Comparison of ENCODE assay signal across 8 mouse cellular contexts in genomic region chr4:43578376-43579204, GRCm38 (mm10). TPM values are rescaled to one million over a fixed set of nuclear protein-coding genes. Genes with fewer than 3 reads are reported as not detected.
DNase-seq lines count a peak whose midpoint lies in the region; ATAC-seq and TF ChIP-seq lines count a peak whose summit lies in the region.

Gene Rgp1 (plus strand): TSS chr4:43578715.
Gene Gba2 (minus strand): TSS chr4:43578873.

- peak within 1 kb of the TSS; percentile 99 for H3K4me2 ChIP-seq in heart, embryonic 12.5 days
- peak within 1 kb of the TSS; percentile 85 for H3K4me2 ChIP-seq in kidney, postnatal 0 days (ENCODE audit: low read length)

- peak; percentile 89 for TF ChIP-seq POLR2A in liver, adult 2 months (IDR thresholded peaks at IDR 0.05; ENCODE audit: extremely low read depth, insufficient read depth, low read length)

- peaks cover 77% of the 10 kb centered on the region for H3K4me1 ChIP-seq in erythroblast, embryonic 14.5 days (ENCODE audit: control insufficient read depth)
- peaks cover 39% of the 10 kb centered on the region for H3K4me1 ChIP-seq in heart, embryonic 12.5 days (replicated peaks)
- H3K4me1 ChIP-seq in kidney, postnatal 0 days (replicated peaks; ENCODE audit: insufficient read depth, low read length), result peaks cover 20% of the 10 kb centered on the region; the same call in 1 of the 2 replicates
- peaks cover 20% of the 10 kb centered on the region for H3K4me1 ChIP-seq in liver, adult 2 months (ENCODE audit: control insufficient read depth, insufficient read depth, low read length)

- H3K36me3 ChIP-seq in erythroblast, embryonic 14.5 days (ENCODE audit: control insufficient read depth), result peaks cover 67% of the 10 kb centered on the region
- H3K36me3 ChIP-seq in heart, embryonic 12.5 days, result peaks cover 51% of the 10 kb centered on the region
- H3K36me3 ChIP-seq in kidney, postnatal 0 days (ENCODE audit: insufficient read depth, low read length), result peaks cover 28% of the 10 kb centered on the region
- H3K36me3 ChIP-seq in liver, adult 2 months (ENCODE audit: control insufficient read depth, insufficient read depth, low read length), result peaks cover 13% of the 10 kb centered on the region; the same call in 1 of the 2 replicates

- no peaks in the 10 kb centered on the region for H3K9me3 ChIP-seq in erythroblast, embryonic 14.5 days (ENCODE audit: control insufficient read depth, low read length)
- no peaks in the 10 kb centered on the region for H3K9me3 ChIP-seq in heart, embryonic 12.5 days (replicated peaks)
- H3K9me3 ChIP-seq in kidney, postnatal 0 days (replicated peaks; ENCODE audit: low read length), result no peaks in the 10 kb centered on the region

- no peaks in the 10 kb centered on the region for H3K27me3 ChIP-seq in erythroblast, embryonic 14.5 days (ENCODE audit: control insufficient read depth)
- no peaks in the 10 kb centered on the region for H3K27me3 ChIP-seq in heart, embryonic 12.5 days (replicated peaks)
- no peaks in the 10 kb centered on the region for H3K27me3 ChIP-seq in kidney, postnatal 0 days (ENCODE audit: insufficient read depth, low read length)
- H3K27me3 ChIP-seq in liver, adult 2 months (ENCODE audit: control insufficient read depth, insufficient read depth, low read length), result no peaks in the 10 kb centered on the region

- H3K9ac ChIP-seq in heart, embryonic 12.5 days, result peak within 1 kb of the TSS; percentile 92
- peak within 1 kb of the TSS; percentile 78 for H3K9ac ChIP-seq in kidney, postnatal 0 days (ENCODE audit: low read depth, low read length)
- H3K9ac ChIP-seq in liver, adult 2 months (ENCODE audit: low read depth, low read length), result peak within 1 kb of the TSS; percentile 87

- H3K79me2 ChIP-seq in liver, adult 2 months (ENCODE audit: control insufficient read depth, insufficient read depth, low read length), result peaks cover 10% of the 10 kb centered on the region; the same call in 1 of the 2 replicates

- DNase-seq in CD4-positive, CD25-positive, alpha-beta regulatory T cell, adult 2 months (ENCODE audit: low read depth, low spot score), result peak; percentile 86
- peak; percentile 50 for DNase-seq in brain, embryonic 18.5 days (ENCODE audit: low read depth, low spot score)
- peak; percentile 92 for DNase-seq in kidney, postnatal 0 days (ENCODE audit: low spot score)
- peak; percentile 82 for DNase-seq in liver, adult 2 months (ENCODE audit: extremely low read depth, low read depth, low spot score)
- peak; percentile 89 to 90 for DNase-seq in spleen, postnatal 36 days (ENCODE audit: low spot score in 2 of 2)

- TF ChIP-seq CTCF in kidney, postnatal 0 days (IDR thresholded peaks at IDR 0.05; ENCODE audit: low read depth), result no peak
- no peak for TF ChIP-seq CTCF in liver, adult 2 months (IDR thresholded peaks at IDR 0.05; ENCODE audit: low read depth, low read length)

- WGBS in heart, embryonic 12.5 days, result under 1% methylated on average over 75 of the region's 76 CpGs
- under 1% methylated on average over 76 of the region's 76 CpGs for WGBS in kidney, postnatal 0 days
- WGBS in liver, adult 2 months, result under 1% methylated on average over 76 of the region's 76 CpGs

- peak within 1 kb of the TSS; percentile 98 for H3K4me3 ChIP-seq in erythroblast, embryonic 14.5 days (replicated peaks)
- H3K4me3 ChIP-seq in heart, embryonic 12.5 days, result peak within 1 kb of the TSS; percentile 95
- peak within 1 kb of the TSS; percentile 72 for H3K4me3 ChIP-seq in kidney, postnatal 0 days (replicated peaks; ENCODE audit: low read depth, low read length)
- H3K4me3 ChIP-seq in liver, adult 2 months (ENCODE audit: insufficient read depth, low read depth, low read length), result peak within 1 kb of the TSS; percentile 84

- peak within 1 kb of the TSS; percentile 91 for H3K27ac ChIP-seq in heart, embryonic 12.5 days (ENCODE audit: poor library complexity, severe bottlenecking)
- peak within 1 kb of the TSS; percentile 82 for H3K27ac ChIP-seq in kidney, postnatal 0 days
- peak within 1 kb of the TSS; percentile 83 for H3K27ac ChIP-seq in liver, adult 2 months (replicated peaks; ENCODE audit: insufficient read depth, low read depth, low read length)

- peak; percentile 97 for ATAC-seq in heart, embryonic 12.5 days (ENCODE audit: insufficient number of reproducible peaks, low FRiP score)
- peak; percentile 93 for ATAC-seq in kidney, postnatal 0 days (replicated peaks; ENCODE audit: low FRiP score, low read depth)
- ATAC-seq in monocyte, adult 5-6 weeks (replicated peaks; ENCODE audit: insufficient number of reproducible peaks, low FRiP score, low TSS enrichment, poor library complexity, severe bottlenecking), result peak; percentile 88

RNA-seq across cellular contexts. Expression of gene Rgp1, which starts in this region (rescaled TPM):
- 3.5 and 7.2 TPM in 2 replicates for polyA plus RNA-seq in erythroblast, embryonic 14.5 days (2012)
- polyA plus RNA-seq in heart, embryonic 12.5 days (2016; fragmentation: Nextera tagmentation; extraction: Ambion mirVana), result 20.4 and 26.4 TPM in 2 replicates
- polyA plus RNA-seq in kidney, postnatal 0 days (2015; fragmentation: Nextera tagmentation; extraction: Ambion mirVana), result 15.9 and 17.8 TPM in 2 replicates
- 15.9 and 18.7 TPM in 2 replicates for total RNA-seq in liver, adult 2 months (2014; rRNA removed)
- polyA plus RNA-seq in liver, adult 2 months (2012; rRNA removed), result 33.2 and 44.5 TPM in 2 replicates
- total RNA-seq in monocyte, adult 5-6 weeks (2017), result 17.8 to 28.6 TPM (median 28.5 TPM) in 3 replicates

RNA-seq across cellular contexts. Expression of gene Gba2, which starts in this region (rescaled TPM):
- polyA plus RNA-seq in erythroblast, embryonic 14.5 days (2012), result 0.70 and 1.1 TPM in 2 replicates
- polyA plus RNA-seq in heart, embryonic 12.5 days (2016; fragmentation: Nextera tagmentation; extraction: Ambion mirVana), result 25.5 and 25.8 TPM in 2 replicates
- polyA plus RNA-seq in kidney, postnatal 0 days (2015; fragmentation: Nextera tagmentation; extraction: Ambion mirVana), result 14.2 and 15.9 TPM in 2 replicates
- total RNA-seq in liver, adult 2 months (2014; rRNA removed), result 5.1 and 5.3 TPM in 2 replicates
- 8.9 and 10.9 TPM in 2 replicates for polyA plus RNA-seq in liver, adult 2 months (2012; rRNA removed)
- total RNA-seq in monocyte, adult 5-6 weeks (2017), result 9.3 to 22.3 TPM (median 9.7 TPM) in 3 replicates

Comparison
In these comparisons a context has a peak if more than half of its experiments do, and no peak if none do; other contexts are left out.
1. Peak in every context shown above with its lines: DNase-seq, ATAC-seq, H3K4me3 ChIP-seq and H3K27ac ChIP-seq.